Mouse (Mus musculus): Measurements from ENCODE around the gene Gm5114.
"Not testable (repeated sequence)": the region's sequence is repeated elsewhere in the genome, so short reads cannot be mapped to it uniquely, and the experiment has no call there.

Gm5114 gene

GRCm38 (mm10) chr7:39413060-39413459 is at the start of gene Gm5114:
Gene Gm5114 (minus strand): TSS chr7:39413160.
- not testable (repeated sequence) for DNase-seq

- DNase-seq = no peak
Observed at GRCm38 (mm10) chr7:39455806-39456205, 42.8 kb upstream of the Gm5114 start.

GRCm38 (mm10) chr7:39449260-39450021 is 36.5 kb upstream of the Gm5114 start:
- DNase-seq = peak; percentile 92

- no peak for DNase-seq
Observed at GRCm38 (mm10) chr7:39448626-39449242, 35.8 kb upstream of the Gm5114 start.

- DNase-seq = no peak
Observed at GRCm38 (mm10) chr7:39441237-39441636, 28.3 kb upstream of the Gm5114 start.

- no peak for DNase-seq
Observed at GRCm38 (mm10) chr7:39440362-39440761, 27.4 kb upstream of the Gm5114 start.

Data from right cerebral cortex, adult 18-20 months (tissue).